Mouse (Mus musculus) testis, adult 2 months (tissue): ENCODE data around the gene Rilp. TPM values are rescaled to one million over a fixed set of nuclear protein-coding genes. Genes with fewer than 3 reads are reported as not detected.

Experiments
- H3K27ac ChIP-seq: fragments of 200-500 bp; 2 replicates; pipeline ENCODE4 v1.5.1; 2012; ENCODE audit warnings: low read depth, low read length; ENCODE audit not compliant: control insufficient read depth, insufficient read depth
- H3K27me3 ChIP-seq: fragments of 200-500 bp; 2 replicates; pipeline ENCODE4 v1.6.1; 2012; ENCODE audit warnings: mild to moderate bottlenecking, low read length, moderate library complexity; ENCODE audit not compliant: control insufficient read depth, insufficient read depth
- H3K36me3 ChIP-seq: fragments of 200-500 bp; 2 replicates; pipeline ENCODE4 v1.6.1; 2012; ENCODE audit warnings: mild to moderate bottlenecking, low read length; ENCODE audit not compliant: control insufficient read depth, insufficient read depth
- H3K4me1 ChIP-seq: fragments of 200-500 bp; 2 replicates; pipeline ENCODE4 v1.6.1; 2012; ENCODE audit warnings: low read length; ENCODE audit not compliant: control insufficient read depth, insufficient read depth
- H3K4me3 ChIP-seq: fragments of 200-500 bp; 2 replicates; pipeline ENCODE4 v1.5.1; 2012; ENCODE audit warnings: low read depth, mild to moderate bottlenecking, low read length, moderate library complexity, mixed read lengths; ENCODE audit not compliant: control insufficient read depth
- CTCF ChIP-seq: fragments of 200-500 bp; IDR thresholded peaks from 2 replicates; pipeline ENCODE4 v1.5.1; 2012; ENCODE audit warnings: low read depth, mild to moderate bottlenecking, inconsistent platforms, low read length, moderate library complexity; ENCODE audit not compliant: control insufficient read depth, insufficient read depth, insufficient replicate concordance
- POLR2A ChIP-seq: fragments of 200-500 bp; IDR thresholded peaks from 2 replicates; pipeline ENCODE4 v1.6.1; 2012; ENCODE audit warnings: low read depth, mild to moderate bottlenecking, inconsistent platforms, low read length, moderate library complexity; ENCODE audit not compliant: control insufficient read depth
- polyA plus RNA-seq: library from polyadenylated mRNA; depleted of rRNA; stranded (reverse); fragments of >200 nt; gene quantifications from 2 replicates; pipeline ENCODE4 v1.2.3, GENCODE M21; 2012

Rilp gene
- polyA plus RNA-seq, 1 experiment = 0.94 TPM

GRCm38 (mm10) chr11:75463624-75464023 lies 46.3 kb upstream of the Rilp start:
- TF ChIP-seq CTCF (no peak), POLR2A (no peak)
- peaks cover 45% of the 10 kb centered on the region for H3K4me1 ChIP-seq
- H3K27ac ChIP-seq = no peak overlapping the region; the same call in none of the 2 replicates
- H3K4me3 ChIP-seq = peak overlapping the region; percentile 85
- no peaks in the 10 kb centered on the region for H3K27me3 ChIP-seq
- H3K36me3 ChIP-seq = no peaks in the 10 kb centered on the region

GRCm38 (mm10) chr11:75464417-75464816 lies 45.5 kb upstream of the Rilp start:
- Histone ChIP-seq H3K4me1 (peaks cover 44% of the 10 kb centered on the region), H3K27ac (no peak overlapping the region), H3K27me3 (no peaks in the 10 kb centered on the region), H3K36me3 (no peaks in the 10 kb centered on the region), H3K4me3 (no peak overlapping the region)
- TF ChIP-seq POLR2A = no peak
- no peak for TF ChIP-seq CTCF

- no peak for TF ChIP-seq CTCF
- no peak for TF ChIP-seq POLR2A
- Histone ChIP-seq H3K27me3 (no peaks in the 10 kb centered on the region), H3K4me3 (no peak overlapping the region), H3K36me3 (no peaks in the 10 kb centered on the region), H3K27ac (no peak overlapping the region), H3K4me1 (peaks cover 38% of the 10 kb centered on the region)
Measured at GRCm38 (mm10) chr11:75465051-75465450, 44.8 kb upstream of the Rilp start.

- no peak for TF ChIP-seq CTCF
- no peak for TF ChIP-seq POLR2A
- no peak overlapping the region for H3K27ac ChIP-seq
- no peaks in the 10 kb centered on the region for H3K36me3 ChIP-seq
- H3K27me3 ChIP-seq = no peaks in the 10 kb centered on the region
- H3K4me3 ChIP-seq = no peak overlapping the region
- H3K4me1 ChIP-seq = peaks cover 31% of the 10 kb centered on the region
Measured at GRCm38 (mm10) chr11:75466731-75467505, 43.0 kb upstream of the Rilp start.

GRCm38 (mm10) chr11:75467512-75468215 lies 42.2 kb upstream of the Rilp start:
- Histone ChIP-seq H3K4me1 (peaks cover 24% of the 10 kb centered on the region), H3K27ac (no peak overlapping the region)

GRCm38 (mm10) chr11:75468410-75468809 lies 41.5 kb upstream of the Rilp start:
- Histone ChIP-seq H3K4me3 (peak overlapping the region; percentile 61), H3K27me3 (no peaks in the 10 kb centered on the region), H3K36me3 (no peaks in the 10 kb centered on the region), H3K4me1 (peaks cover 19% of the 10 kb centered on the region), H3K27ac (no peak overlapping the region)
- TF ChIP-seq POLR2A (no peak), CTCF (no peak)

More at GRCm38 (mm10) chr11:75467512-75468215, 42.2 kb upstream of the Rilp start:
- H3K4me3 ChIP-seq = peak overlapping the region; percentile 61
- H3K36me3 ChIP-seq = no peaks in the 10 kb centered on the region
- TF ChIP-seq POLR2A (no peak), CTCF (no peak)
- no peaks in the 10 kb centered on the region for H3K27me3 ChIP-seq

GRCm38 (mm10) chr11:75469261-75469660 lies 40.6 kb upstream of the Rilp start:
- Histone ChIP-seq H3K36me3 (no peaks in the 10 kb centered on the region), H3K27ac (no peak overlapping the region), H3K4me3 (no peak overlapping the region), H3K4me1 (peaks cover 16% of the 10 kb centered on the region), H3K27me3 (no peaks in the 10 kb centered on the region)
- TF ChIP-seq POLR2A (no peak), CTCF (no peak)
